Mouse (Mus musculus) heart, adult 2 months (tissue): ENCODE measurements around the gene Rassf3. TPM values are rescaled to one million over a fixed set of nuclear protein-coding genes. Genes with fewer than 3 reads are reported as not detected.

Experiments used
- DNase-seq, 2 experiments: peaks; one replicate each; pipeline ENCODE4 v3.0.0; 2021
- H3K27ac ChIP-seq: fragments of 200-600 bp; 2 replicates; pipeline ENCODE4 v1.8.1; 2022
- H3K27me3 ChIP-seq: fragments of 200-500 bp; 2 replicates; pipeline ENCODE4 v1.6.1; 2012; ENCODE audit warnings: mild to moderate bottlenecking, low read length, inconsistent platforms, mixed read lengths; ENCODE audit not compliant: control insufficient read depth, insufficient read depth
- H3K36me3 ChIP-seq: fragments of 200-500 bp; 2 replicates; pipeline ENCODE4 v1.6.1; 2012; ENCODE audit warnings: low read length, inconsistent platforms; ENCODE audit not compliant: control insufficient read depth, insufficient read depth
- H3K4me1 ChIP-seq: fragments of 200-500 bp; 2 replicates; pipeline ENCODE4 v1.6.1; 2011; ENCODE audit warnings: low read length; ENCODE audit not compliant: control insufficient read depth, insufficient read depth
- H3K4me3 ChIP-seq: fragments of 200-600 bp; 2 replicates; pipeline ENCODE4 v1.8.1; 2022
- H3K79me2 ChIP-seq: fragments of 200-500 bp; replicated peaks from 2 replicates; pipeline ENCODE4 v1.6.1; 2012; ENCODE audit warnings: mild to moderate bottlenecking, inconsistent platforms, low read length, moderate library complexity, mixed read lengths; ENCODE audit not compliant: control insufficient read depth, insufficient read depth
- H3K9ac ChIP-seq: fragments of 200-500 bp; 2 replicates; pipeline ENCODE4 v1.6.1; 2012; ENCODE audit warnings: low read depth, mild to moderate bottlenecking, control low read depth, inconsistent platforms, low read length, mixed read lengths
- CTCF ChIP-seq: fragments of 200-600 bp; IDR thresholded peaks from 2 replicates; pipeline ENCODE4 v1.8.1; 2022; ENCODE audit warnings: antibody characterized with exemption, mild to moderate bottlenecking, moderate library complexity
- EP300 ChIP-seq: fragments of 200-500 bp; IDR thresholded peaks from 2 replicates; pipeline ENCODE4 v1.6.1; 2011; ENCODE audit warnings: low read depth, low read length, control low read depth; ENCODE audit not compliant: insufficient read depth
- POLR2A ChIP-seq: fragments of 200-500 bp; IDR thresholded peaks from 2 replicates; pipeline ENCODE4 v1.6.1; 2011; ENCODE audit warnings: mild to moderate bottlenecking, low read depth, low read length, control low read depth; ENCODE audit not compliant: insufficient read depth
- WGBS: fragments of 180-500 bp; shearing (Covaris S2); methylation state at CpG from one replicate; pipeline ENCODE4 v1.1.7; 2018; 5-methylcytosine and 5-hydroxymethylcytosine counted together
- intact Hi-C: fragments of 180-260 bp; cut with DNase I; formaldehyde crosslinking; loops from one replicate; pipeline ENCODE4 v1.15.1; 2025
- polyA plus RNA-seq: library from polyadenylated mRNA; depleted of rRNA; stranded (reverse); fragments of >200 nt; gene quantifications from 2 replicates; pipeline ENCODE4 v1.2.3, GENCODE M21; 2012
- total RNA-seq, 2 experiments: library from RNA; stranded (reverse); gene quantifications; 2 replicates each; pipeline ENCODE4 v1.2.3; 2021

Rassf3 gene
- total and polyA plus RNA-seq, 3 experiments: 69.4 to 135 (median 134) TPM

GRCm38 (mm10) chr10:121443791-121444190 is 32.4 kb downstream of the Rassf3 start:
- Histone ChIP-seq H3K79me2 (peaks cover 8% of the 10 kb centered on the region; the same call in 1 of the 2 replicates), H3K9ac (no peak overlapping the region), H3K27me3 (no peaks in the 10 kb centered on the region), H3K27ac (peak overlapping the region; percentile 32), H3K4me1 (peaks cover 37% of the 10 kb centered on the region), H3K36me3 (peaks cover 11% of the 10 kb centered on the region), H3K4me3 (no peak overlapping the region)
- 60% methylated on average over 9 of the region's 9 CpGs for WGBS
- DNase-seq: no peak
- intact Hi-C loops: loop anchor here (2.0 kb wide), 1 partner anchor 15 kb away; no protein-coding TSS in a partner anchor
- no peak for TF ChIP-seq POLR2A
- TF ChIP-seq CTCF: no peak
- TF ChIP-seq EP300: no peak

GRCm38 (mm10) chr10:121439310-121439731 is 36.8 kb downstream of the Rassf3 start:
- peaks cover 5% of the 10 kb centered on the region; the same call in 1 of the 2 replicates for H3K79me2 ChIP-seq
- peaks cover 4% of the 10 kb centered on the region; the same call in 1 of the 2 replicates for H3K36me3 ChIP-seq
- WGBS: 15% methylated on average over 12 of the region's 12 CpGs
- peak overlapping the region; percentile 79 for H3K27ac ChIP-seq
- peak; percentile 53 to 59 for DNase-seq
- H3K4me3 ChIP-seq: 0 out of 2 replicates have a peak overlapping the region, but pooled peaks have one; percentile 13
- peak; percentile 65 for TF ChIP-seq POLR2A
- peak; percentile 70 for TF ChIP-seq EP300
- no peak for TF ChIP-seq CTCF
- intact Hi-C loops: loop anchor here (1.0 kb wide), 1 partner anchor 9 kb away; no protein-coding TSS in a partner anchor
- H3K4me1 ChIP-seq: peaks cover 33% of the 10 kb centered on the region
- H3K9ac ChIP-seq: peak overlapping the region; percentile 19
- H3K27me3 ChIP-seq: no peaks in the 10 kb centered on the region

GRCm38 (mm10) chr10:121438109-121438508 is 38.0 kb downstream of the Rassf3 start:
- H3K4me1 ChIP-seq: peaks cover 29% of the 10 kb centered on the region
- peak overlapping the region; percentile 79 for H3K27ac ChIP-seq

GRCm38 (mm10) chr10:121436693-121437092 is 39.5 kb downstream of the Rassf3 start:
- Histone ChIP-seq H3K79me2 (peaks cover 4% of the 10 kb centered on the region), H3K36me3 (peaks cover 5% of the 10 kb centered on the region; the same call in 1 of the 2 replicates), H3K27ac (peak overlapping the region; percentile 93), H3K4me1 (peaks cover 36% of the 10 kb centered on the region), H3K9ac (no peak overlapping the region), H3K27me3 (no peaks in the 10 kb centered on the region), H3K4me3 (no peak overlapping the region)
- TF ChIP-seq POLR2A: no peak
- no peak for TF ChIP-seq CTCF
- no peak for TF ChIP-seq EP300
- intact Hi-C loops: no loop called here
- 32% methylated on average over 4 of the region's 4 CpGs for WGBS
- no peak for DNase-seq

More at GRCm38 (mm10) chr10:121438109-121438508, 38.0 kb downstream of the Rassf3 start:
- Histone ChIP-seq H3K4me3 (no peak overlapping the region), H3K79me2 (peaks cover 4% of the 10 kb centered on the region), H3K27me3 (no peaks in the 10 kb centered on the region), H3K9ac (no peak overlapping the region), H3K36me3 (peaks cover 5% of the 10 kb centered on the region; the same call in 1 of the 2 replicates)
- WGBS: 65% methylated on average over 6 of the region's 8 CpGs
- intact Hi-C loops: no loop called here
- no peak for DNase-seq
- no peak for TF ChIP-seq POLR2A
- no peak for TF ChIP-seq EP300
- TF ChIP-seq CTCF: no peak

- H3K4me1 ChIP-seq: peaks cover 36% of the 10 kb centered on the region
- H3K36me3 ChIP-seq: peaks cover 10% of the 10 kb centered on the region; the same call in 1 of the 2 replicates
Measured at GRCm38 (mm10) chr10:121436258-121436645, 39.9 kb downstream of the Rassf3 start.

More at GRCm38 (mm10) chr10:121436258-121436645, 39.9 kb downstream of the Rassf3 start:
- Histone ChIP-seq H3K9ac (no peak overlapping the region), H3K4me3 (no peak overlapping the region), H3K27me3 (no peaks in the 10 kb centered on the region), H3K27ac (peak overlapping the region; percentile 93), H3K79me2 (peaks cover 4% of the 10 kb centered on the region)
- intact Hi-C loops: no loop called here
- 33% methylated on average over 8 of the region's 8 CpGs for WGBS
- DNase-seq: no peak
- TF ChIP-seq POLR2A (no peak), EP300 (no peak), CTCF (no peak)
